Mouse (Mus musculus) Patski (cell line): Measurements from ENCODE around the gene Slitrk1. TPM values are rescaled to one million over a fixed set of nuclear protein-coding genes. Genes with fewer than 3 reads are reported as not detected.

ENCODE experiments used
- ATAC-seq: fragments of 100-300 bp; one replicate; pipeline ENCODE4 v1.8.0; 2021
- CTCF ChIA-PET: fragments of 350-600 bp; sonication (Branson Sonifier 250); formaldehyde crosslinking; loops from one replicate; lab custom pipeline; 2022; ENCODE audit warnings: inconsistent platforms; lab: Charles Lee
- POLR2A ChIA-PET: fragments of 350-600 bp; sonication (Branson Sonifier 250); formaldehyde crosslinking; loops from one replicate; lab custom pipeline; 2022; ENCODE audit warnings: antibody characterized with exemption, inconsistent platforms; lab: Charles Lee
- DNase-seq: peaks from one replicate; pipeline ENCODE4 v3.0.0-alpha.2; 2011; ENCODE audit warnings: low read depth, low spot score
- H3K27me3 ChIP-seq: fragments of 371-371 bp; one replicate; pipeline ENCODE4 v1.5.1; 2021
- CTCF ChIP-seq: fragments of 100-300 bp; IDR thresholded peaks from one replicate; pipeline ENCODE4 v1.5.1; 2021
- in situ Hi-C: fragments of 300-500 bp; cut with MboI; formaldehyde crosslinking; loops from 3 replicates; pipeline ENCODE4 v1.11.1; 2018; ENCODE audit warnings: low pct_unique_long_range_greater_than_20kb, mixed read lengths
- polyA plus RNA-seq: library from polyadenylated mRNA; unstranded; gene quantifications from one replicate; pipeline ENCODE4 v1.2.3, GENCODE M21; 2021

The Slitrk1 gene
- polyA plus RNA-seq, 1 experiment from 2014 or later: not detected

GRCm38 (mm10) chr14:108867816-108868215 is 46.1 kb downstream of the Slitrk1 start:
- DNase-seq: no peak

DNA sequence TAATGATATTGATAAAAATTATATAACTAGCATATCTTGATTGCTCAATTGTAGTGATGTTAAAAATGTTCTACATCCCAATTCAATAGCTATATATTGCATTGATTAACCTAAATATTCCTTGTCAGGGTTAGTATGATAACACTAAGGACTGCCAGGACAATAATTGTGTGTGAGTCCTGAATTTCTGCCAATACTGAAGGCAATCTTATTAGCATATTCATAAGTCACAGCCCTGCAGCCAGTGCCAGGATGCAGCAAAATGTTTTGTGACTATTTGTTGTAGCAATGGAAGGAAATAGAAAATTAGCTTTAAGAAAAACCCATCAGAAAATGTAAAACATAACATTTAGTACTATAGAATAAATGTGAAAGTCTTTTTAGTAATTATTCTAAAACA is 49.3 kb downstream of the Slitrk1 start:
- H3K27me3 ChIP-seq: no peaks in the 10 kb centered on the region
- DNase-seq (no peak), ATAC-seq (no peak)
- no peak for TF ChIP-seq CTCF
- ChIA-PET CTCF (no interaction called here), POLR2A (no interaction called here)
- in situ Hi-C loops: no loop called here

More at GRCm38 (mm10) chr14:108867816-108868215, 46.1 kb downstream of the Slitrk1 start:
- no peak for ATAC-seq
- CTCF ChIA-PET: no interaction called here
- POLR2A ChIA-PET: no interaction called here
- in situ Hi-C loops: no loop called here
- TF ChIP-seq CTCF: no peak
- no peaks in the 10 kb centered on the region for H3K27me3 ChIP-seq

GRCm38 (mm10) chr14:108859310-108859709 is 54.6 kb downstream of the Slitrk1 start:
- in situ Hi-C loops: no loop called here
- DNase-seq (no peak), ATAC-seq (no peak)
- TF ChIP-seq CTCF: no peak
- H3K27me3 ChIP-seq: no peaks in the 10 kb centered on the region
- POLR2A ChIA-PET: no interaction called here
- CTCF ChIA-PET: no interaction called here
